In the genomic region with DNA sequence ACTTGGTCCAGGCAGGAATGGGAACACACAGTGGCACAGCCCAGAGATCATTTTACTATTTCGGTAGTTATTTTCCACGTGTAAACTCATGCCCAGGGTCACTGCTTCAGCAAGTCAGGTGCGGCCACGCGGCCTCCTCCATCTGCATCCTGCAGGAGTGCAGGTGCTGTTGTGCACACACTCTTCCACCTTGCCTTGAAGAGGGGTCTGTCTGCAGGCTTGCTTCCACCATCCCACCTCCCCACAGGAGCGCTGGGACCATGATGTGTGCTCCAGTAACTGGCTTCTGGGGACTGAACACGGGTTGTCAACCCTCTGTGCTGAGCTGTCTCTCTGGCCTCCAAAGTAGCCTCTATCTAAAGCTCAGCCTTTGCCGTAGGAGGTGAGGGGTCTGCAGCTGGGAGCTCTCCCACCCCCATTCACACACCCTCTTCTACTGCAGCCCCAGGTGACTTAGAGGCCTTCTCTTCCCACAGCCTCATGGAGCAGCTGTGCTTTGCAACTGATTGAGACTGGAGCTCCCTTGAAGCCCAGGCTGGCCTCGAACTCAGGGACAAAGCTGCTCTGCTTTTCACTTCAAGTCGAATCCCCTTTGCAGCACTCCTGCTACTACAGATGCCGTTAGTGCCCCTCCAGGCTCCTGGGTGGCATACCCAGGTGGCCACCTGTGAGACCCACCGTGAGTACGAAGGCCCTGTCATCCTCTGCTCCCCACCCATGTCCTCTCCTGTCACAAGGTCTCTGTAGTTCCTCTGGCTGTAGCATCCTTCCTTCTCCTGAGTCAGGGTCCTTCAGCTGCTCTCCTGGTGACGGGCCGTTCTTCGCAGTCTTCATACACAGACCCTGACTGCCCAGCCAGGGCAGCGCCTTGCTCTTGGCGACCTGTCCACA, we compare ENCODE assay signal across 9 mouse cellular contexts. TPM values are rescaled to one million over a fixed set of nuclear protein-coding genes. Genes with fewer than 3 reads are reported as not detected.
DNase-seq lines count a peak whose midpoint lies in the region; ATAC-seq and TF ChIP-seq lines count a peak whose summit lies in the region.
"Had no signal": no experiment of that assay in that cellular context is flagged by ENCODE, and none has a peak within 500 bp of the region (broad histone marks: within the 10 kb centered on the region; RNA-seq: fewer than 3 reads in every experiment).

No protein-coding gene starts in this region.

- no peaks in the 10 kb centered on the region for H3K9me3 ChIP-seq in midbrain, embryonic 13.5 days
- H3K9me3 ChIP-seq in midbrain, embryonic 14.5 days (ENCODE audit: control insufficient read depth, low read length): no peaks in the 10 kb centered on the region
- no peaks in the 10 kb centered on the region for H3K9me3 ChIP-seq in embryonic facial prominence, embryonic 10.5 days
- H3K9me3 ChIP-seq in hindbrain, postnatal 0 days (ENCODE audit: low read length): no peaks in the 10 kb centered on the region

- peaks cover 23% of the 10 kb centered on the region for H3K4me1 ChIP-seq in midbrain, embryonic 13.5 days (replicated peaks)
- peaks cover 6% of the 10 kb centered on the region for H3K4me1 ChIP-seq in midbrain, embryonic 14.5 days (ENCODE audit: control insufficient read depth, insufficient read depth, low read length)
- peaks cover 29% of the 10 kb centered on the region for H3K4me1 ChIP-seq in embryonic facial prominence, embryonic 10.5 days
- peaks cover 9% of the 10 kb centered on the region; the same call in 1 of the 2 replicates for H3K4me1 ChIP-seq in hindbrain, postnatal 0 days (ENCODE audit: insufficient read depth, low read length)

- peaks cover 60% of the 10 kb centered on the region for H3K36me3 ChIP-seq in midbrain, embryonic 13.5 days
- peaks cover 65% of the 10 kb centered on the region for H3K36me3 ChIP-seq in midbrain, embryonic 14.5 days (ENCODE audit: control insufficient read depth, insufficient read depth, low read length)
- peaks cover 61% of the 10 kb centered on the region for H3K36me3 ChIP-seq in embryonic facial prominence, embryonic 10.5 days (replicated peaks)
- H3K36me3 ChIP-seq in hindbrain, postnatal 0 days (ENCODE audit: insufficient read depth, low read length): peaks cover 41% of the 10 kb centered on the region

- no peak overlapping the region for H3K9ac ChIP-seq in midbrain, embryonic 13.5 days (replicated peaks)
- no peak overlapping the region for H3K9ac ChIP-seq in midbrain, embryonic 14.5 days (replicated peaks; ENCODE audit: low read length)
- no peak overlapping the region for H3K9ac ChIP-seq in hindbrain, postnatal 0 days (replicated peaks; ENCODE audit: low read length)

- 86% methylated on average over 18 of the region's 18 CpGs for WGBS in midbrain, embryonic 13.5 days
- 84% methylated on average over 18 of the region's 18 CpGs for WGBS in midbrain, embryonic 14.5 days
- WGBS in embryonic facial prominence, embryonic 10.5 days: 83% methylated on average over 18 of the region's 18 CpGs
- WGBS in hindbrain, postnatal 0 days: 83% methylated on average over 18 of the region's 18 CpGs

- peak; percentile 28 to 42 for DNase-seq in cerebellum, postnatal 25 days
- DNase-seq in midbrain, embryonic 14.5 days: no peak
- no peak for DNase-seq in embryonic facial prominence, embryonic 10.5 days (ENCODE audit: low spot score)
- no peak for DNase-seq in hindbrain, postnatal 0 days (ENCODE audit: low spot score)
- DNase-seq in urinary bladder, postnatal 4 days (ENCODE audit: low spot score in 2 of 2): no peak

- H3K27me3 ChIP-seq in midbrain, embryonic 13.5 days: no peaks in the 10 kb centered on the region
- no peaks in the 10 kb centered on the region for H3K27me3 ChIP-seq in midbrain, embryonic 14.5 days (ENCODE audit: control insufficient read depth, insufficient read depth, low read length)
- H3K27me3 ChIP-seq in embryonic facial prominence, embryonic 10.5 days (replicated peaks; ENCODE audit: low read depth, poor library complexity, severe bottlenecking): peaks cover 3% of the 10 kb centered on the region; the same call in 1 of the 2 replicates
- H3K27me3 ChIP-seq in hindbrain, postnatal 0 days (ENCODE audit: insufficient read depth, low read length): no peaks in the 10 kb centered on the region

- H3K27ac ChIP-seq in midbrain, embryonic 13.5 days: 0 out of 2 replicates have a peak overlapping the region, but pooled peaks have one; percentile 12
- H3K27ac ChIP-seq in midbrain, embryonic 14.5 days (replicated peaks; ENCODE audit: low read depth, low read length): no peak overlapping the region
- H3K27ac ChIP-seq in embryonic facial prominence, embryonic 10.5 days (replicated peaks): no peak overlapping the region
- H3K27ac ChIP-seq in hindbrain, postnatal 0 days: peak overlapping the region; percentile 27; the same call in 1 of the 2 replicates
- H3K27ac ChIP-seq: left cerebral cortex, adult 2 months had no signal

- no peak overlapping the region for H3K4me3 ChIP-seq in midbrain, embryonic 13.5 days (replicated peaks)
- no peak overlapping the region for H3K4me3 ChIP-seq in midbrain, embryonic 14.5 days (replicated peaks; ENCODE audit: low read depth, low read length)
- peak overlapping the region; percentile 15; the same call in 1 of the 2 replicates for H3K4me3 ChIP-seq in embryonic facial prominence, embryonic 10.5 days
- H3K4me3 ChIP-seq in hindbrain, postnatal 0 days (ENCODE audit: low read length): no peak overlapping the region
- H3K4me3 ChIP-seq: left cerebral cortex, adult 2 months had no signal

- no peak for TF ChIP-seq CTCF in hindbrain, postnatal 0 days (IDR thresholded peaks at IDR 0.05; ENCODE audit: low read depth)

- H3K4me2 ChIP-seq in midbrain, embryonic 13.5 days (replicated peaks): no peak overlapping the region
- H3K4me2 ChIP-seq in midbrain, embryonic 14.5 days (ENCODE audit: low read length): no peak overlapping the region
- H3K4me2 ChIP-seq in hindbrain, postnatal 0 days (ENCODE audit: low read depth, low read length): no peak overlapping the region

- ATAC-seq in cerebellum, adult (ENCODE audit: insufficient number of reproducible peaks, low FRiP score, low TSS enrichment): no peak
- ATAC-seq in midbrain, embryonic 13.5 days: no peak
- ATAC-seq in midbrain, embryonic 14.5 days (ENCODE audit: low FRiP score, low TSS enrichment): no peak
- ATAC-seq in hindbrain, postnatal 0 days: no peak
- ATAC-seq in monocyte, adult 5-6 weeks (replicated peaks; ENCODE audit: insufficient number of reproducible peaks, low FRiP score, low TSS enrichment, poor library complexity, severe bottlenecking): no peak

RNA-seq across cellular contexts. Expression of gene Ptgir, which starts 8.4 kb away (rescaled TPM):
- polyA plus RNA-seq in midbrain, embryonic 13.5 days (2015; fragmentation: Nextera tagmentation; extraction: Ambion mirVana): 0.41 and 0.54 TPM in 2 replicates
- polyA plus RNA-seq in midbrain, embryonic 14.5 days (2014; fragmentation: Nextera tagmentation; extraction: Ambion mirVana): 0.16 and 0.30 TPM in 2 replicates
- polyA plus RNA-seq in embryonic facial prominence, embryonic 10.5 days (2016; fragmentation: Nextera tagmentation; extraction: Ambion mirVana): 0.52 and 0.64 TPM in 2 replicates
- total RNA-seq in hindbrain, postnatal 0 days (2014; rRNA removed): 0.18 and 0.21 TPM in 2 replicates
- polyA plus RNA-seq in hindbrain, postnatal 0 days (2015; fragmentation: Nextera tagmentation; extraction: Ambion mirVana): 0.05 TPM in 2 replicates
- 9.8 to 15.4 TPM (median 14.0 TPM) in 3 replicates for total RNA-seq in monocyte, adult 5-6 weeks (2017)

RNA-seq across cellular contexts. Expression of gene Calm3, which starts 9.2 kb away (rescaled TPM):
- 297 and 325 TPM in 2 replicates for polyA plus RNA-seq in midbrain, embryonic 13.5 days (2015; fragmentation: Nextera tagmentation; extraction: Ambion mirVana)
- 494 and 652 TPM in 2 replicates for polyA plus RNA-seq in midbrain, embryonic 14.5 days (2014; fragmentation: Nextera tagmentation; extraction: Ambion mirVana)
- polyA plus RNA-seq in embryonic facial prominence, embryonic 10.5 days (2016; fragmentation: Nextera tagmentation; extraction: Ambion mirVana): 121 and 126 TPM in 2 replicates
- total RNA-seq in hindbrain, postnatal 0 days (2014; rRNA removed): 1,865 and 2,018 TPM in 2 replicates
- polyA plus RNA-seq in hindbrain, postnatal 0 days (2015; fragmentation: Nextera tagmentation; extraction: Ambion mirVana): 435 and 441 TPM in 2 replicates
- 169 to 298 TPM (median 195 TPM) in 3 replicates for total RNA-seq in monocyte, adult 5-6 weeks (2017)

RNA-seq across cellular contexts. Expression of gene Gng8, which starts 23.1 kb away (rescaled TPM):
- 23.4 and 30.8 TPM in 2 replicates for polyA plus RNA-seq in midbrain, embryonic 13.5 days (2015; fragmentation: Nextera tagmentation; extraction: Ambion mirVana)
- polyA plus RNA-seq in midbrain, embryonic 14.5 days (2014; fragmentation: Nextera tagmentation; extraction: Ambion mirVana): 11.7 and 17.2 TPM in 2 replicates
- polyA plus RNA-seq in embryonic facial prominence, embryonic 10.5 days (2016; fragmentation: Nextera tagmentation; extraction: Ambion mirVana): 14.7 and 20.3 TPM in 2 replicates
- 4.1 TPM in 1 of 2 replicates, not detected in the other for total RNA-seq in hindbrain, postnatal 0 days (2014; rRNA removed)
- polyA plus RNA-seq in hindbrain, postnatal 0 days (2015; fragmentation: Nextera tagmentation; extraction: Ambion mirVana): 0.62 and 4.7 TPM in 2 replicates
- total RNA-seq in monocyte, adult 5-6 weeks (2017): not detected in 3 replicates

RNA-seq across cellular contexts. Expression of gene Pnmal2, which starts 29.8 kb away (rescaled TPM):
- polyA plus RNA-seq in midbrain, embryonic 13.5 days (2015; fragmentation: Nextera tagmentation; extraction: Ambion mirVana): 119 and 120 TPM in 2 replicates
- polyA plus RNA-seq in midbrain, embryonic 14.5 days (2014; fragmentation: Nextera tagmentation; extraction: Ambion mirVana): 115 and 116 TPM in 2 replicates
- polyA plus RNA-seq in embryonic facial prominence, embryonic 10.5 days (2016; fragmentation: Nextera tagmentation; extraction: Ambion mirVana): 2.9 and 4.6 TPM in 2 replicates
- total RNA-seq in hindbrain, postnatal 0 days (2014; rRNA removed): 106 and 118 TPM in 2 replicates
- polyA plus RNA-seq in hindbrain, postnatal 0 days (2015; fragmentation: Nextera tagmentation; extraction: Ambion mirVana): 138 and 139 TPM in 2 replicates
- total RNA-seq in monocyte, adult 5-6 weeks (2017): 0.10 TPM in 1 of 3 replicates, not detected in the others

RNA-seq across cellular contexts. Expression of gene Dact3, which starts 39.6 kb away (rescaled TPM):
- polyA plus RNA-seq in midbrain, embryonic 13.5 days (2015; fragmentation: Nextera tagmentation; extraction: Ambion mirVana): 2.8 and 2.9 TPM in 2 replicates
- polyA plus RNA-seq in midbrain, embryonic 14.5 days (2014; fragmentation: Nextera tagmentation; extraction: Ambion mirVana): 4.9 and 6.2 TPM in 2 replicates
- 5.5 and 6.0 TPM in 2 replicates for polyA plus RNA-seq in embryonic facial prominence, embryonic 10.5 days (2016; fragmentation: Nextera tagmentation; extraction: Ambion mirVana)
- total RNA-seq in hindbrain, postnatal 0 days (2014; rRNA removed): 85.9 and 95.6 TPM in 2 replicates
- polyA plus RNA-seq in hindbrain, postnatal 0 days (2015; fragmentation: Nextera tagmentation; extraction: Ambion mirVana): 7.2 TPM in 2 replicates
- not detected in 3 replicates for total RNA-seq in monocyte, adult 5-6 weeks (2017)

Comparison
In these comparisons a context has a peak if more than half of its experiments do, and no peak if none do; other contexts are left out.
1. H3K27ac ChIP-seq: peak in midbrain, embryonic 13.5 days (single experiment) and hindbrain, postnatal 0 days (single experiment); none in midbrain, embryonic 14.5 days (single experiment) and embryonic facial prominence, embryonic 10.5 days (single experiment).
2. DNase-seq: peak in cerebellum, postnatal 25 days (2 of 2); none in midbrain, embryonic 14.5 days (single experiment), embryonic facial prominence, embryonic 10.5 days (single experiment), hindbrain, postnatal 0 days (single experiment) and urinary bladder, postnatal 4 days (0 of 2).